Mouse (Mus musculus) neural tube, embryonic 12.5 days (tissue): ENCODE data around the gene Fgfr2. TPM values are rescaled to one million over a fixed set of nuclear protein-coding genes. Genes with fewer than 3 reads are reported as not detected.

ENCODE experiments used
- ATAC-seq: fragments of 200-750 bp; cut with Nextera tagmentation; 2 replicates; pipeline ENCODE4 v1.8.0; 2017; ENCODE audit warnings: low read depth, mild to moderate bottlenecking, moderate TSS enrichment, moderate library complexity; ENCODE audit not compliant: low FRiP score
- H3K27ac ChIP-seq: fragments of 300-500 bp; sonication (generic); 2 replicates; pipeline ENCODE4 v1.5.1; 2016
- H3K27me3 ChIP-seq: fragments of 300-500 bp; sonication (generic); replicated peaks from 2 replicates; pipeline ENCODE4 v1.6.1; 2016; ENCODE audit warnings: mild to moderate bottlenecking
- H3K36me3 ChIP-seq: fragments of 300-500 bp; sonication (generic); 2 replicates; pipeline ENCODE4 v1.6.1; 2016; ENCODE audit warnings: mild to moderate bottlenecking
- H3K4me1 ChIP-seq: fragments of 300-500 bp; sonication (generic); 2 replicates; pipeline ENCODE4 v1.6.1; 2016
- H3K4me2 ChIP-seq: fragments of 300-500 bp; sonication (generic); replicated peaks from 2 replicates; pipeline ENCODE4 v1.6.1; 2016; ENCODE audit warnings: mild to moderate bottlenecking
- H3K4me3 ChIP-seq: fragments of 300-500 bp; sonication (generic); 2 replicates; pipeline ENCODE4 v1.5.1; 2016
- H3K9ac ChIP-seq: fragments of 300-500 bp; sonication (generic); 2 replicates; pipeline ENCODE4 v1.6.1; 2016; ENCODE audit warnings: mild to moderate bottlenecking
- H3K9me3 ChIP-seq: fragments of 300-500 bp; sonication (generic); 2 replicates; pipeline ENCODE4 v1.6.1; 2016; ENCODE audit warnings: mild to moderate bottlenecking
- WGBS: fragments of 180-500 bp; shearing (Covaris S2); methylation state at CpG from one replicate; pipeline ENCODE4 v1.1.7; 2016; 5-methylcytosine and 5-hydroxymethylcytosine counted together
- polyA plus RNA-seq: library from polyadenylated mRNA; unstranded; fragments of >200 nt; fragmentation: Nextera tagmentation; extraction: Ambion mirVana; gene quantifications from 2 replicates; pipeline ENCODE4 v1.2.1, GENCODE M21; 2016

Fgfr2 gene
- polyA plus RNA-seq, 1 experiment from 2014 or later = 65.0 TPM

- peaks cover 18% of the 10 kb centered on the region for H3K4me1 ChIP-seq
- H3K36me3 ChIP-seq = no peaks in the 10 kb centered on the region
- H3K27ac ChIP-seq = no peak overlapping the region
- H3K27me3 ChIP-seq = no peaks in the 10 kb centered on the region
- no peak overlapping the region for H3K4me3 ChIP-seq
- no peak for ATAC-seq
- H3K9ac ChIP-seq = no peak overlapping the region
- no peaks in the 10 kb centered on the region for H3K9me3 ChIP-seq
- no peak overlapping the region for H3K4me2 ChIP-seq
- 84% methylated on average over 4 of the region's 4 CpGs for WGBS
Observed at GRCm38 (mm10) chr7:132787496-132788190, 335.5 kb downstream of the Fgfr2 start.

DNA sequence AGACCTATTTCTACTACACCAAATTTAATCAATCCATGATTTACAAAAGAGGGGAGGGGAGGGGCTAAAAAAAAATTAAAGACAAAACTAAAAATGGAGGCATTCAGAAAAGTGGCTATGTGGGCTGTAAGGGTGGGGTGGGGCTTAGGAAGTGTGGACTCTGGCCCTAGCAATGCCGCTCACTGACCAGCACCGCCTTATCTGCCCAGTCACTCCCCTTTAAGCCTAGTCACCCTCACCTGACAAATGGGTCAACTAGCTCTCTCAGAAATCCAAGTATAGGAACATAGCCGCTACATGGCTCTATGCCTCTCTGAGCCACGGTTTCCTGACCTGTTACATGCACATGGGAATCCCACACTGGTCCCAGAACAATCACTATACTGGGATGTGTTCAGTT lies 336.1 kb downstream of the Fgfr2 start:
- Histone ChIP-seq H3K27me3 (no peaks in the 10 kb centered on the region), H3K4me3 (no peak overlapping the region), H3K27ac (no peak overlapping the region), H3K4me1 (peaks cover 17% of the 10 kb centered on the region), H3K9me3 (no peaks in the 10 kb centered on the region), H3K36me3 (no peaks in the 10 kb centered on the region), H3K9ac (no peak overlapping the region), H3K4me2 (no peak overlapping the region)
- 96% methylated on average over 4 of the region's 4 CpGs for WGBS
- no peak for ATAC-seq

- Histone ChIP-seq H3K27me3 (no peaks in the 10 kb centered on the region), H3K9me3 (no peaks in the 10 kb centered on the region)
- no peak for ATAC-seq
Observed at GRCm38 (mm10) chr7:132786522-132786921, 336.6 kb downstream of the Fgfr2 start.

DNA sequence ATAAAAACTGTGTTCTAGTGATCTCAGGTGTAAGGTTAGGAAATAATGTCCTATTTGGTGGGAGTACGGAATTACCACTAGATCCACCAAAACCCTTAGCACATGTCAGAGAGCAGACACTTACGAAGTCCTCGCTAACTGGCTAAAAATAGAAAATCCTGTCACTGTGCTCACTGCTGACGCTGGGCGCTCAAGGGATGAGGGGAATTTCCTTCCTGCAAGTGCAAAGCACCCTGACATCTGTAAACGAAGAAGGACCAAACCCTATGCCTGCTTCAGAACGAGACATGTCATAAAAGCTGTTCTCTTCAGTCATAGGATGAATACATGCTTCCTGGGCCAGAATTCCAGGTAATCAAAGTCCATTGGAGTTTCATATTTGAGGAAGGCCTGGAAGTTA lies 337.1 kb downstream of the Fgfr2 start:
- no peak overlapping the region for H3K4me3 ChIP-seq
- no peak overlapping the region for H3K9ac ChIP-seq
- H3K27ac ChIP-seq = no peak overlapping the region
- H3K36me3 ChIP-seq = no peaks in the 10 kb centered on the region
- no peaks in the 10 kb centered on the region for H3K27me3 ChIP-seq
- peaks cover 23% of the 10 kb centered on the region for H3K4me1 ChIP-seq
- no peak for ATAC-seq
- 79% methylated on average over 7 of the region's 7 CpGs for WGBS
- H3K4me2 ChIP-seq = no peak overlapping the region
- H3K9me3 ChIP-seq = no peaks in the 10 kb centered on the region

More at GRCm38 (mm10) chr7:132786522-132786921, 336.6 kb downstream of the Fgfr2 start:
- no peak overlapping the region for H3K27ac ChIP-seq
- peaks cover 18% of the 10 kb centered on the region for H3K4me1 ChIP-seq
- no peak overlapping the region for H3K4me2 ChIP-seq
- no peak overlapping the region for H3K4me3 ChIP-seq
- no peaks in the 10 kb centered on the region for H3K36me3 ChIP-seq
- WGBS = 36% methylated on average over 4 of the region's 4 CpGs
- no peak overlapping the region for H3K9ac ChIP-seq

DNA sequence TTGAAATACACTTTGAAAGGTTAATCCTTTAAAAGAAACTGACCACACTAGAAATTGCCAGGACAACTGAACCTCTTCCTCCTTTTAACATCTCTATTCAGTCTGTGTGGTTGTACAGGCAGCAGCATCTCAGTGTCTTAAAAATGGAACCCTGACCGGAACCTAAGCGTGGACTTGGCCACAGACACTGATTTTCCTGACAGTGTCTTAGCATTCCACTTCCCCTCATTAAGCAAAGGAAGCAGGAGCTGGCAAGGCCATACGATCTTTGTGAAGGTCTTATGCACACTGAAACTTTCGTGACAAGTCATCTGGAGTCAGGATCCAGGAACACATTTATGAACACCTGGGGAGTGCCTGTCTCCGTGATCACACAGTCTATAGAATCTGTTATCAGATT lies 339.0 kb downstream of the Fgfr2 start:
- no peaks in the 10 kb centered on the region for H3K27me3 ChIP-seq
- H3K9me3 ChIP-seq = no peaks in the 10 kb centered on the region
- H3K9ac ChIP-seq = no peak overlapping the region
- no peak for ATAC-seq
- 0 out of 2 replicates have a peak, but pooled peaks cover under 1% of the 10 kb centered on the region for H3K36me3 ChIP-seq
- no peak overlapping the region for H3K4me2 ChIP-seq
- WGBS = 91% methylated on average over 5 of the region's 5 CpGs
- H3K27ac ChIP-seq = no peak overlapping the region
- no peak overlapping the region for H3K4me3 ChIP-seq
- peaks cover 37% of the 10 kb centered on the region for H3K4me1 ChIP-seq

GRCm38 (mm10) chr7:132781850-132782249 lies 341.3 kb downstream of the Fgfr2 start:
- peak overlapping the region; percentile 38; the same call in 1 of the 2 replicates for H3K4me2 ChIP-seq

GRCm38 (mm10) chr7:132781130-132781814 lies 341.9 kb downstream of the Fgfr2 start:
- WGBS = 14% methylated on average over 7 of the region's 7 CpGs
- ATAC-seq = peak; percentile 83
- H3K4me2 ChIP-seq = peak overlapping the region; percentile 38; the same call in 1 of the 2 replicates

More at GRCm38 (mm10) chr7:132781850-132782249, 341.3 kb downstream of the Fgfr2 start:
- no peak overlapping the region for H3K4me3 ChIP-seq
- peaks cover 18% of the 10 kb centered on the region for H3K36me3 ChIP-seq
- no peak for ATAC-seq
- WGBS = 61% methylated on average over 6 of the region's 6 CpGs
- no peaks in the 10 kb centered on the region for H3K9me3 ChIP-seq
- no peak overlapping the region for H3K9ac ChIP-seq
- H3K27ac ChIP-seq = peak overlapping the region; percentile 22
- H3K4me1 ChIP-seq = peaks cover 34% of the 10 kb centered on the region
- H3K27me3 ChIP-seq = no peaks in the 10 kb centered on the region

DNA sequence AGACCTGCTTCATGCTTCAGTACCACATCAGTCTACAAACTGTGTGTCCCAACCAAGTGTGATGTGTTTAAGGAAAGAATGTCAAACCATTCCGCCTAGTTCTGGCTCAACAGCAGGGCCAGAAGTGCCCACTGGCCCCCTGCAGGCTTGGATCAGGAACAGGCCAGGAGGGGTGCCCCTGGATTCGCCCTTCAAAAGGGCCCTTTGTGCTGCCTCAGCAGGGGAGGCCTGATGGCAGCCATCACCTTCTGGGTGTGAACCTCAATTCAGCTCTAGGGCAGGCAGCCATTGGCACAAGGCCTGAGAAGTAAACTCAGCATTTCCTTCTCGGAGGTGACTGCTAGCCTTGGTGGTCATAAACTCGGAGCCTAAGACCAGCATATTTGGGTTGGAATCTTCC lies 342.5 kb downstream of the Fgfr2 start:
- Histone ChIP-seq H3K9ac (no peak overlapping the region), H3K27ac (no peak overlapping the region), H3K9me3 (no peaks in the 10 kb centered on the region), H3K4me3 (no peak overlapping the region), H3K36me3 (peaks cover 24% of the 10 kb centered on the region), H3K27me3 (no peaks in the 10 kb centered on the region), H3K4me2 (peak overlapping the region; percentile 26; the same call in 1 of the 2 replicates), H3K4me1 (peaks cover 25% of the 10 kb centered on the region)
- no peak for ATAC-seq
- 16% methylated on average over 4 of the region's 4 CpGs for WGBS

More at GRCm38 (mm10) chr7:132781130-132781814, 341.9 kb downstream of the Fgfr2 start:
- no peaks in the 10 kb centered on the region for H3K27me3 ChIP-seq
- H3K4me1 ChIP-seq = peaks cover 28% of the 10 kb centered on the region
- H3K27ac ChIP-seq = peak overlapping the region; percentile 22; the same call in 1 of the 2 replicates
- no peaks in the 10 kb centered on the region for H3K9me3 ChIP-seq
- H3K9ac ChIP-seq = no peak overlapping the region; the same call in 1 of the 2 replicates
- peaks cover 23% of the 10 kb centered on the region for H3K36me3 ChIP-seq
- H3K4me3 ChIP-seq = no peak overlapping the region

DNA sequence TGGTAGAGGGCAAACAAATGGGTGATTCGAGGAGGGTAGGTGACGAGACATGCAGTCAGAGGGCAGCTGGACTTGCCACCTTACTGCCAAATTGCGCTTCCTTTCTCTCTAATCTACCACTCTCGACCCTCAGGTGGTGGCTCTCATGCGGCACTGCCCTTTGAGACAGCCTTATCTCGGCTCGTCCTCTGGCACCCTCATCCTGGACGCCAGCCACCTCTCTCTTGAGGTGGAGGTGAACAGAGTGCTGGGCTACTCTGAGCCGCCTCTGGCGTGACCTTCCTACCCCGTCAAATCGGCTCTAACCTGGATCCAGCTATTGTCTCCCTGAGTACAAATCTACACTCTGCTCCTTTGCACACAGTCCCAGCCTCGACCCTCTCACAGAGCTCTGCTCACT lies 344.5 kb downstream of the Fgfr2 start:
- no peak overlapping the region for H3K4me2 ChIP-seq
- peaks cover 25% of the 10 kb centered on the region for H3K4me1 ChIP-seq
- no peak overlapping the region for H3K27ac ChIP-seq
- WGBS = 88% methylated on average over 13 of the region's 13 CpGs
- H3K36me3 ChIP-seq = peaks cover 41% of the 10 kb centered on the region
- H3K4me3 ChIP-seq = no peak overlapping the region
- ATAC-seq = no peak
- H3K9ac ChIP-seq = no peak overlapping the region
- H3K27me3 ChIP-seq = no peaks in the 10 kb centered on the region
- H3K9me3 ChIP-seq = no peaks in the 10 kb centered on the region

- 93% methylated on average over 1 of the region's 1 CpGs for WGBS
- Histone ChIP-seq H3K27ac (no peak overlapping the region), H3K9ac (no peak overlapping the region), H3K36me3 (peaks cover 48% of the 10 kb centered on the region), H3K4me1 (peaks cover 25% of the 10 kb centered on the region), H3K9me3 (no peaks in the 10 kb centered on the region), H3K27me3 (no peaks in the 10 kb centered on the region), H3K4me3 (no peak overlapping the region), H3K4me2 (no peak overlapping the region)
- ATAC-seq = no peak
Observed at GRCm38 (mm10) chr7:132777728-132778453, 345.3 kb downstream of the Fgfr2 start.

DNA sequence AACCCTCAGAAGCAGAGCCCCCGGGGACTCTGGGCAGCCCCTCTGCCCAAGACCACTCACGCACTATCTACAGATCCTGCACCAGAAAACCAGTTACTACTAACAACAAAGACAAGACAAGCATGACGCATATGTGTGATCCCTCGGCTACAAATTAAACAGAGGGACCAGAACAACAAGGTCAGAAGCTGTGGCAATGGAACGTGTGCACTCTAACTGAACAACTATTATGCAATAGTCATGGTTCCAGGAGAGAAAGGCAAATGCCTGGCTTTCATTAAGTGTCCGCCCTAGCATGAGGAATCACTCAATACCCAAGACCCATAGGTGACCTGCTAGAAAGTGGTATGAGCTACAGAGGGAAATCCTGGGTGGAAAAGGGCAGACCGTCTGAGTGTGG lies 346.0 kb downstream of the Fgfr2 start:
- H3K4me1 ChIP-seq = peaks cover 25% of the 10 kb centered on the region
- no peak overlapping the region for H3K27ac ChIP-seq
- no peaks in the 10 kb centered on the region for H3K27me3 ChIP-seq
- no peak for ATAC-seq
- H3K9ac ChIP-seq = no peak overlapping the region
- WGBS = 90% methylated on average over 7 of the region's 7 CpGs
- H3K36me3 ChIP-seq = peaks cover 54% of the 10 kb centered on the region
- H3K4me2 ChIP-seq = no peak overlapping the region
- no peak overlapping the region for H3K4me3 ChIP-seq
- H3K9me3 ChIP-seq = no peaks in the 10 kb centered on the region
